Comparison of ENCODE assay signal across 10 mouse cellular contexts in genomic region chr3:30227964-30228670, GRCm38 (mm10).
DNase-seq lines count a peak whose midpoint lies in the region; ATAC-seq and TF ChIP-seq lines count a peak whose summit lies in the region.
"Had no signal": no experiment of that assay in that cellular context is flagged by ENCODE, and none has a peak within 500 bp of the region (broad histone marks: within the 10 kb centered on the region; RNA-seq: fewer than 3 reads in every experiment).

No protein-coding gene starts in this region.

- ATAC-seq in lung, postnatal 0 days: peak; percentile 49; the same call in 1 of the 2 replicates
- peak; percentile 65 for ATAC-seq in limb, embryonic 14.5 days (ENCODE audit: low FRiP score, low read depth)
- 0 out of 2 replicates have a peak, but pooled peaks have one; percentile 25 for ATAC-seq in stomach, embryonic 15.5 days (ENCODE audit: insufficient read depth, low FRiP score, low read depth)
- no peak for ATAC-seq in kidney, embryonic 15.5 days (replicated peaks; ENCODE audit: low FRiP score)
- ATAC-seq: liver, embryonic 12.5 days had no signal

- peak; percentile 47 for DNase-seq in lung, postnatal 0 days (ENCODE audit: low spot score)
- DNase-seq in lung, postnatal 14 days: no peak
- DNase-seq in forelimb bud, embryonic 11.5 days (ENCODE audit: low read depth, low spot score): peak; percentile 92
- DNase-seq in limb, embryonic 14.5 days (ENCODE audit: low spot score): no peak
- DNase-seq in gastrocnemius, postnatal 25 days: no peak

- no peaks in the 10 kb centered on the region for H3K36me3 ChIP-seq in lung, postnatal 0 days (ENCODE audit: insufficient read depth, low read length)
- H3K36me3 ChIP-seq in limb, embryonic 14.5 days (ENCODE audit: control insufficient read depth, insufficient read depth, low read length): no peaks in the 10 kb centered on the region; the same call in 1 of the 2 replicates
- no peaks in the 10 kb centered on the region for H3K36me3 ChIP-seq in stomach, embryonic 15.5 days
- H3K36me3 ChIP-seq in kidney, embryonic 15.5 days: no peaks in the 10 kb centered on the region
- H3K36me3 ChIP-seq: liver, embryonic 12.5 days had no signal

- no peaks in the 10 kb centered on the region for H3K9me3 ChIP-seq in lung, postnatal 0 days (ENCODE audit: low read length)
- no peaks in the 10 kb centered on the region for H3K9me3 ChIP-seq in limb, embryonic 14.5 days (ENCODE audit: control insufficient read depth, low read length)
- no peaks in the 10 kb centered on the region for H3K9me3 ChIP-seq in stomach, embryonic 15.5 days
- H3K9me3 ChIP-seq in kidney, embryonic 15.5 days (replicated peaks): no peaks in the 10 kb centered on the region
- H3K9me3 ChIP-seq: liver, embryonic 12.5 days; megakaryocyte, embryonic 14.5 days had no signal

- peak overlapping the region; percentile 12; the same call in 1 of the 2 replicates for H3K27ac ChIP-seq in lung, postnatal 0 days (ENCODE audit: low read length)
- peak overlapping the region; percentile 59 for H3K27ac ChIP-seq in limb, embryonic 14.5 days (replicated peaks; ENCODE audit: low read depth, low read length)
- H3K27ac ChIP-seq in stomach, embryonic 15.5 days: no peak overlapping the region
- no peak overlapping the region for H3K27ac ChIP-seq in kidney, embryonic 15.5 days
- H3K27ac ChIP-seq: layer of hippocampus, adult 2 months; liver, embryonic 12.5 days had no signal

- no peak overlapping the region for H3K4me3 ChIP-seq in lung, postnatal 0 days (ENCODE audit: low read depth, low read length)
- no peak overlapping the region for H3K4me3 ChIP-seq in limb, embryonic 14.5 days (replicated peaks; ENCODE audit: low read length)
- H3K4me3 ChIP-seq in stomach, embryonic 15.5 days (replicated peaks): no peak overlapping the region
- H3K4me3 ChIP-seq in kidney, embryonic 15.5 days (replicated peaks): no peak overlapping the region
- H3K4me3 ChIP-seq: layer of hippocampus, adult 2 months; liver, embryonic 12.5 days; megakaryocyte, embryonic 14.5 days had no signal

- no peak overlapping the region for H3K4me2 ChIP-seq in lung, postnatal 0 days (replicated peaks; ENCODE audit: low read depth, low read length)
- peak overlapping the region; percentile 22 for H3K4me2 ChIP-seq in limb, embryonic 14.5 days (replicated peaks; ENCODE audit: low read depth, low read length, severe bottlenecking)
- H3K4me2 ChIP-seq in stomach, embryonic 15.5 days: no peak overlapping the region
- H3K4me2 ChIP-seq in kidney, embryonic 15.5 days: no peak overlapping the region
- H3K4me2 ChIP-seq: liver, embryonic 12.5 days had no signal

- no peak for TF ChIP-seq POLR2A in limb, embryonic 14.5 days (IDR thresholded peaks at IDR 0.05; ENCODE audit: borderline replicate concordance, extremely low read depth, insufficient read depth, insufficient read length)

- H3K4me1 ChIP-seq in lung, postnatal 0 days (ENCODE audit: insufficient read depth, low read depth, low read length): no peaks in the 10 kb centered on the region
- H3K4me1 ChIP-seq in limb, embryonic 14.5 days (ENCODE audit: control insufficient read depth, insufficient read depth, low read length): peaks cover 29% of the 10 kb centered on the region
- no peaks in the 10 kb centered on the region for H3K4me1 ChIP-seq in stomach, embryonic 15.5 days
- H3K4me1 ChIP-seq in kidney, embryonic 15.5 days: peaks cover 13% of the 10 kb centered on the region; the same call in 1 of the 2 replicates
- H3K4me1 ChIP-seq: liver, embryonic 12.5 days; megakaryocyte, embryonic 14.5 days had no signal

- no peak overlapping the region for H3K9ac ChIP-seq in lung, postnatal 0 days (replicated peaks; ENCODE audit: low read depth)
- no peak overlapping the region for H3K9ac ChIP-seq in limb, embryonic 14.5 days (ENCODE audit: low read depth, low read length, severe bottlenecking)
- H3K9ac ChIP-seq in stomach, embryonic 15.5 days: no peak overlapping the region
- no peak overlapping the region for H3K9ac ChIP-seq in kidney, embryonic 15.5 days
- H3K9ac ChIP-seq: liver, embryonic 12.5 days had no signal

- no peak for TF ChIP-seq CTCF in lung, postnatal 0 days (IDR thresholded peaks at IDR 0.05)

- WGBS in lung, postnatal 0 days: 39% methylated on average over 12 of the region's 12 CpGs
- 16% methylated on average over 12 of the region's 12 CpGs for WGBS in limb, embryonic 14.5 days
- 51% methylated on average over 12 of the region's 12 CpGs for WGBS in stomach, embryonic 15.5 days
- 50% methylated on average over 12 of the region's 12 CpGs for WGBS in kidney, embryonic 15.5 days

- TF ChIP-seq EP300 in lung, postnatal 0 days (IDR thresholded peaks at IDR 0.05): no peak

- H3K27me3 ChIP-seq in lung, postnatal 0 days (replicated peaks; ENCODE audit: insufficient read depth, low read length): no peaks in the 10 kb centered on the region
- no peaks in the 10 kb centered on the region for H3K27me3 ChIP-seq in limb, embryonic 14.5 days (ENCODE audit: control insufficient read depth, insufficient read depth, low read length)
- H3K27me3 ChIP-seq in stomach, embryonic 15.5 days (replicated peaks): no peaks in the 10 kb centered on the region
- H3K27me3 ChIP-seq in kidney, embryonic 15.5 days: no peaks in the 10 kb centered on the region
- H3K27me3 ChIP-seq: liver, embryonic 12.5 days; megakaryocyte, embryonic 14.5 days had no signal

Comparison
In these comparisons a context has a peak if more than half of its experiments do, and no peak if none do; other contexts are left out.
1. DNase-seq: peak in lung, postnatal 0 days (single experiment) and forelimb bud, embryonic 11.5 days (single experiment); none in lung, postnatal 14 days (single experiment), limb, embryonic 14.5 days (single experiment) and gastrocnemius, postnatal 25 days (single experiment).
2. H3K27ac ChIP-seq: peak in lung, postnatal 0 days (single experiment) and limb, embryonic 14.5 days (single experiment); none in stomach, embryonic 15.5 days (single experiment) and kidney, embryonic 15.5 days (single experiment).